Mouse (Mus musculus) spleen, postnatal 10 days (tissue): ENCODE measurements around the gene Itpkc.
A peak's percentile ranks its signal among the peaks of the same experiment; 100 is the strongest.

Source experiments
- DNase-seq, 2 experiments: peaks; one replicate each; pipeline ENCODE4 v3.0.0; 2021 to 2022; ENCODE audit warnings: low spot score in 2 of 2

Gene Itpkc

DNA sequence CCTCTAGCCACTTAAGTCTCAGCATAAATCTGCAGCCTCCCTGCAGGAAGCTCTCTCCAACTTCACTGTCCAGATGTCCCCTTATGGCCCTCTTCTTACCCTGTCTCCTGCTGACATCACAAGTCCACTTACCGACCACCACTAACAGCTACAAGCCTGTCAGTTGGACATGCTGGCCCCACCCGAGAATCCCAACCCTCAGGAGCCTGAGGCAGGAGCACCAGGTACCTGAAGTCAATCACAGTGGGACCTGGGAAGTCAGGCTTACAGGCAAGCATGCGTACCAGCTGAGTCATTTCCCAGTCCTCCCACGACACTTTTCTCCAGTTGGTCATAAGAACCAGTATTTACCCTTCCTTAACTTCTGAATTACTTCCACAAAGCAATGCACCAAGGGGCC, 34.7 kb downstream of the Itpkc start:
- no peak for DNase-seq

DNA sequence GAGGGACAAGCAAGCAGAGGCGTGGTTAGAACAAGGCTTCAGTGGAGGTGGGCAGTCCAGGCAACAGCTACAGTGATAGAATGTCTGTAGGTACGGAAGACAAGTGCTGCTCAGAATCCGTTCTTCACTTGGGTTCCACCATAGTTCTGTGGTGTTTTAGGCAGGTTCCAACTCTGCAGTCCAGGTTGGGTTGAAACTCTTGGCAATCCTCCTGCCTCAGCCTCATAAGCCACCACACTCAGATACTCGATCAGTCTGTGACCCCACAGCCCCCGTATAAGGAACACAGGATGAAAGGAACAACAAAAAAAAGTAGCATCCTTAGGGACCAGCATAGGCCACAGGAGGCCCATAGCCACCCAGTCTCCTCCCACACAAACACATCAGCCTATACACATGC, 36.0 kb downstream of the Itpkc start:
- DNase-seq: no peak

DNA sequence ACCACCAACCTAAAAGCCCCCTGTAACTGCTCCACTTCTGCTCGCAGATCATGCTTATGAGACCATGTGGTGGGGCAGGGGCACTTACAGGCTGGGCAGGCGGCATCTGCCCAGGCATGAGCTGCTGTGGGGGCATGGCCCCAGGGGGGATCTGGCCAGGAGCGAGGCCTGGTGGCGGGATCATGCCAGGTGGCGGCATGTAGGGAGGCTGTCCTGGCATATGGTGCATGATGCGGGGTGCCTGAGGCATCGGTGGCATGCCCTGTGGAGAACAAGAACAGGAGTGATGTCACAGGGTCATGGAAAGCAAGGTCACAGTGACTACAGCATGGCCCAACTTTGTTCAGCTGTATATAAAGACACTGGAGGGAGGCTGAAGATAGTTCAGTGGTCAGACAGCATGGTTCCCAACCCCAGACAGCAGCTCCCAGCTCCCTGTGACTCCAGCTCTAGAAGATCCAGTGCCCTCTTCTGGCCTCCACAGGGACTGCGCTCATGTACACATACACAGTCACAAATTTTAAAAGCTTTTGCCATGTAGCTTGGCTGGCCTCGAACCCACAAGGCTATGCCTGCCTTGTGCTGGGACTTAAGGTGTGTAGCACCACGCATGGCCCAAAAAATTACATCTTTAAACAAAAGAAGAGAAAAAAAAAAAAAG, 39.1 kb downstream of the Itpkc start:
- peak in 1 of 2 experiments; percentile 37 for DNase-seq

DNA sequence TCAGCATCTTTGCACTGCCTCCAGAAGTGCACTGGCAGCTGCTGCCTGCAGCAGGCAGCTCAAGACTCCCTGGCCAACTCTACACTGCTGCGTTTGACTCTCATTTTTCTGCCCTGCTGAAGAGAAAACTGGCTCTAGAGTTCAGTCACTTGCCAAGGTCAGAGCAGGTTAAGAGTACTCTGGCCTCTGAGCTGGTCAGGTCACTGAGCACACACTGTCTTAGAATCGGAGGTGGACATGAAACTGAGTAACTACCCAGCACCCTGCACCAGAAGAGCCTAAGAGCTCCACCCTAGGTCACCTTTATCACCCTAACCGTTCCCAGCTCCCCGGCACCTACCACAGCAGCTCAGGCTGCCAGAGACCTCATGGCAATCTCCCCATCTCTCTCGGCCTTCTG, 42.5 kb downstream of the Itpkc start:
- no peak for DNase-seq

DNA sequence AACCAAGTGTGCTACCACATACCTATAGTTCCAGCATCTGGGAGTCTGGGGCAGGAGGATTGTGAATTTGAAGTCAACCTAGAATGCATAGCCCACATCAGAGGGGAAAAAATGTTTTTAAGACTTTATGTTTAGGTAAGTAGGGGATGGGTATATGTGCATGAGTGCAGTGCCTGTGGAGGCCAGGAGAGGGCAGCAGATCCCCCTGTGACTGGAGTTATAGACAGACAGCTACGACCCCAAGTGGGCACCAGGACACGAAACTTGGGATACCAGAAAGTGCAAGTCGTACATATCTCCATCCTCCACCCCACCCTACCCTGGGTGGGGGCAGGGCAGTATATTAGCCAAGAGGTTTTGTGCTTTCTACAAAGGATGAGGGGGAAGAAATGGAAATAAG, 43.5 kb downstream of the Itpkc start:
- DNase-seq: peak in 1 of 2 experiments; percentile 66

DNA sequence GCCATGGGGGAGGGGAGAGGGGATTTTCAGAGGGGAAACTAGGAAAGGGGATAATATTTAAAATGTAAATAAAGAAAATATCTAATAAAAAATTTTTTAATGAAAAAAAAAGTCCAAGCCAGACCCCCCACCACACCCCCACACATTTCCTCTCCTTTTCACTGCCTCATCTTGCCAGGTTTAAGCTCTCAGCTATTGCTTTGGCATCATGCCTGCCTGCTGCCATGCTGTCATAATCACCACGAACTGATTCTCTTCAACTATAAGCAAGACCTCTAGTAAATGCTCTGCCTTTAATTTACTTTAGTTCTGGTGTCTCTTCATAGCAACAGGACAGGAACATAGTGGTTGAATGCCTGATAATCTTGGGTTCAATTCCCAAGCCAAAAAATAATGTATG, 46.0 kb downstream of the Itpkc start:
- DNase-seq: no peak

DNA sequence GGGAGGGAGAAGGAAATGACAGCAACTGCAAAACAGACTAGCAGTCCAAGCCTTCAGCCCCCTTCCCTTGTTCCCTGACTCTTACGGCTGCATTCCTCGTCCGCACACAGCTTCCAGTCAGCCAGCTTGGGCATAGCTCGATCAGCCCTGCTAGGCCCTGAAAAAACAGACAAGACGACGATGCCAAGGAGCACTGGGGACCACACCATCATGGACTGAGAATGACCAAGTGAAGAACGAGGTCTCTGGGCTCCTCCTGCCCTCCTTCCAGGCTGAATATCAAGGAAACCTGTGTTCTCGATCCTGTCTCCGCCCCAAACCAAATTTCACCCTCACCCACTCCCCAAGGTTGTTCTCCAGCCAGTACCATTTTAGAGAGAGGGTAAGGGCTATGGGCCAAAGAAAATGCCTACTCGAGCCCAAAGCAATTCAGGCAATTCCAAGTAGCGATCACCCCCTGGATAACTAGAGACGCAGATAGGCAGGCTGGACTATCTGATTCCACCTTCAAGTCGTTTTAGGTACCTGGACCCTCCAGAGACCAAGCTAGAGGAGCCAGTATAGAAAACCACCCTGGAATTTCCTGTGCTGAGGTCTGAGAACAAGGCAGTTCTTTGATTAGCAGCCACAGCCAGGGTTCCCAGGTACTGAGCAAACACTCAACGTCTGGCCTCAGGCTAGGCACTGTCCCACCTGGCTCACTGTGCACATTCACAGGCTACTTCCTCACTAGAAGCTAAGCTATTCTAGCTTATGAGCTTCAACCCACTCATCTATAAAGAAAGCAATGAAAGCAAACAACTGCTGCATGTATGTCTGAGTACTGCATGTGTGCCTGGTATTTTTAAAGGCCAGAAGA, 47.4 kb downstream of the Itpkc start, which contains the start of the genes Gm21983 and Mia:
Gene Gm21983 (minus strand): TSS at position 250 of the 859 bp plus-strand sequence.
Gene Mia (minus strand): TSS at position 321 of the 859 bp plus-strand sequence.
- no peak for DNase-seq

DNA sequence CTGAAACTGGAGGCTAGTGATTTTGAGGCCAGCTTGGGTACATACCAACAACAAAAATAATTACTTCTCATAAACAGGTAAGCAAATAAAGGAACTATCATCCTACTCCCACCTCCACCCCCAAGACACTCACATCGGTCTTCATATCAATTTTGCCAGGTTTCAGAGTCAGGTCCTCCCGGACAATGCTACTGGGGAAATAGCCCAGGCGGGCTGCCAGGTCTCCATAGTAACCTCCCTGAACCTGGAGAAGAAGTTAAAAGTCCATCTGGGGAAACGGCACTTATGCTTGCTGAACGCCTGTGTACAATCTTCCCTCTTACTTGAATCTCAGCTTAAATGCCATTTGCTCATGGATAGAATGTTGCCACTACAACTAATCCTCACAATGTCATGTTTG, 48.4 kb downstream of the Itpkc start:
- no peak for DNase-seq

DNA sequence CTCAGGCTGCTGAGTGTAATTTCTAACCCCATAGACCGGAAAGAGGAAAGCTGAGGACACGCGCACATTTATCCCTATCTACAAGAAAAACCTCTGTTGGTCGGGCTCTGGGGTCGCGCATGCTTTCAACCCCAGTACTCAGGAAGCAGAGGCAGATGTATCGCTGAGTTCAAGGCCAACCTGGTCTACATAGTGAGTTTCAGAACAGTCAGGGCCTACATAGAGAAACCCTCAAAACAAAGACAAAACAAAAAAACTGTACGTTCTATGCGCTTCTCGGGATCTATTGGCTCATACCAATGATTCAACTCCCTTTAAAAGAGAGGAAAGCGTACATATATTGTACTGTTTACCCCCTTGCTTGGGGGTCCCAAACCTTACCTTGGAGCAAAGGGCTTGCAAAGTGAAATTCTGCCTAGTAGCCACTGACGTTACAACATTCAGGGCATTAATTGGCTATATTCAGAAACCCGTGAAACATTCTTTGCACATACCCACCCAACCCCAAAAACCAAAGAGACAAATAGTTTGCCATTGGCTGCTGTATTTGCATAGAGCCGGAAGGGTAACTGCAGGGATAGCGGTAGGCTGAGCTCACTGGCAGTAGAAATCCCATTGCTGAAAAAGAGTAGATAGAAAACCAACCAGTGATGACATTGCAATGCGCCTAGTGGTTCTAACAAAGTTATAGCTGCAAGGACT, 49.1 kb downstream of the Itpkc start:
- no peak for DNase-seq

DNA sequence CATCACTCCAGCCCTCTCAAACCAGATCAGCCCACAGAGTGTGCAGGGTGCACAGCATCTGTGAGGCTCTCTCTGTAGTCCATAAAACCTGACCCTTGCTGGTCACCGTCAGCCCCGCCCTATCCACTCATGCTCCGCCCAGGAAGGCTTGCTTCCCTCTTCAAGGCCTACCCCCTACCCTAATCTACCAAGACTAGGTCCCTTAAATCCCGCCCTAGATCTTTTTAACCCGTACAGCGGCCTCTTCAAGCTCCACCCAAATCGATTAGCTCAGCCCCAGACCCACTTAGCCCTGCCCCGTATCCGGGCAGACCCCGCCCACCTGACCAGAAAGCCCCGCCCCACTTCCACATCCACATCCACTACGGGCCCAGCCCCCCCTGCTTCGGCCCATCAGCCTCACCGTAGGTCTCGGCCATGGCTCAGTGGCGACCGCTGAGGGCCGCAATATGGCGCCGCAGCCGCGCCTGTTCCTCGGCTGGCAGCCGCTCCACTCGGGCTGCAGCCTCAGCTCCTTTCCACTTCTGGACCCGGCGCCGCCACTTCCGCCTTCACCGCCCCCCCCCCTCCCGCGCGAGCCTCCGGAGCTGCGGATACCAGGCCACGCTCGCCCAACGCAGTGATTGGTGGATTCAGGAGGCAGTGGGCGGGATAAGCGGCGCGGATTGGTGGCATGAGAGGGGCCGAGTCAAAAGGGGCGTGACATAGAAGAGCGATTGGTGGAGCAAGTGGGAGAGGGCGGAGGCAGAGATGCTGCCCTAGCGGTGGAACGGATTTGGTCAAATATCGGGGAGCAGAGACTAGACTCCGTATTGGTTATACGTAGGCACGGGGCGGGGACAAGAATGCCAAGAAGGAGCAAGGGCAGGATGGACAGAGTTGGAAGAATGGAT, 49.9 kb downstream of the Itpkc start, which contains the start of gene Rab4b:
Gene Rab4b (minus strand): TSS at position 573 of the 893 bp plus-strand sequence.
- peak; percentile 98 to 99 for DNase-seq

DNA sequence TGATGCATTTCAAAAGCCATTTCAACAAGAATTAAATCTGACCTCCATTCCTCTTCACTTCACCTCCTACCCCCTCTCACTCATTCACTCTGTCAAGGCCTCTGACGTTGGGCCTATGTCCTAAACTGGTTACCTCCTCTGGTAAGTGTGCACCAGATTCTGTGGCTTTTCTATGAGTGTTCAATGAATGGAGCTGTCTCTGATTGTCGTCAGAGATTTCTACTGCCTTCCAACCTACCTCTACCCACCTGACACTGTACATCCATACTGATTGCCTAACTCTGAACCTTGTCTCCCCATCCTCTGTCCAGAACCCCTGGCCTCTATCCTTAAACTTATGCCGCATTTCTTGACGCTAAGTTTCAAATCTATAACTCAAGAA, 50.5 kb downstream of the Itpkc start:
- DNase-seq: no peak

DNA sequence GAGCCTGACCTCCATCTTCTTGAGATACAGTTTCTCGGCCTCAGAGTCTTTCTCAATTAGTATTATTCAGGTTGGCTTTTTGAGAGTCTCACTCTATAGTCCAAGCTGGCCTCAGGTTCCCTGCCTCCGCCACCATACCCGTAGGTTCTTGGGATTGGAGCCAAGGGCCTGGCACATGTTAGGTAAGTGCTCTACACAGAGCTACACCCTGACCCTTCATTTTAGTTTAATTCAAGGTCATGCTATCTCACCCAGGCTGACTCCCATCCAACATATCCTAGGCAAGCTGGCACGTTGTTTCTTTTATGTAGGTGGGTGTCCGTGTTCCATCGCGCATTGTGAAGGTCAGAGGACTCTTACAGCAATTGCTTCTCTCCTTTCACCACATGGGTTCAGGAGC, 53.6 kb downstream of the Itpkc start:
- DNase-seq: no peak

DNA sequence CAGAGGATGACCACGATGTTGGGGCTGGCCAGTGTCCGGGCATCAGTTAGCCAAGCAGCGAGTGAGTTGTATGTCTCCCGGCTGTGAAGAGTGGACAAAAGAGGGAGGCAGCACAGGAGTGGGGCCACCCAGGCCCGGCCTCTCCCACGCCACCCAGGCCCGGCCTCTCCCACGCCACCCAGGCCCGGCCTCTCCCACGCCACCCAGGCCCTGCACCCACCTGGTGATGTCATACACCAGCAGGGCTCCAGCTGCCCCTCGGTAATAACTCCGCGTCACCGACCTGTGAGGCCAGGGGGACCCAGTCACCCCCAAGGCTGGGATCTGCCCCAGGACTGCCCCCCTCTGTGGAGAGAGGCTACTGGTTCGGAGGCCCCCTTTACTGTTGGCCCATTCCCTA, 54.0 kb downstream of the Itpkc start:
- no peak for DNase-seq

DNA sequence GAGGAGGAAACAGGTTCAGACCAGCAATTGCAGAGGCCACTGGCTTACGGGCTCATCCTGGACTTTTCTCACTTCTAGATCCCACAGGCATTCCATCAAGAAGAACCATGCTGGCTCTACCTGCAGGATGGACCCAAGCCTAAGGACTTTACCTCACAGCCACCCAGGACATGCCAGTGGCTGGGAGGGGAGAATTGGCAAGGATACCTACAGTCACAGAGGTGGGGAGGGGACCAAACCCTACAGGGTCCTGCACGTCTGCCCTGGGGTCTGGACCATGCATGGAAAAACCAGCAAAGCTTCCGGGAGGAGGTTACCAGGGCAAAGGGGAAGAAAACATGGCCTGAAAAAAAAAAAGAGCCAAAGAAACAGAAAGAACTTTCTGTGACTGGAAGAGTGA, 57.5 kb downstream of the Itpkc start:
- DNase-seq: no peak

DNA sequence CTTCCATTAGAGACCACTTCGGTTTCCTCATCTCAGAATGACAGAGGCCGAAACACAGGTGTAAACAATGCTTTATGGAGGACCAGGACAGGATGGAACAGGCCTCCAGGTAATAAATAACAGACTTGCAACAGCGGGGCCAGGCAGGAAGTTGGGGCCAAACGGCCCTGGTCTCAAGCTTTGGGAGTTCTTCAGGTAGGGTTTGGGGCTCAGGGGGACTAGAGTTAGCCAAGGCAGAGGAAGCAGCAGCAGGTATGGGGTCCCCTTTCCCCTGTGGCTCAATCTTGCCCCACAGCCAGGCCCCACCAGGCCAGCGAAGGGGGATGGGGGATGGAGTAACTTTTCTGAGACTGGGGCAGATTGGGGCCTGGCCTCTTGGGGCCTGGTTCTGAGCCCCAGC, 60.1 kb downstream of the Itpkc start:
- no peak for DNase-seq

DNA sequence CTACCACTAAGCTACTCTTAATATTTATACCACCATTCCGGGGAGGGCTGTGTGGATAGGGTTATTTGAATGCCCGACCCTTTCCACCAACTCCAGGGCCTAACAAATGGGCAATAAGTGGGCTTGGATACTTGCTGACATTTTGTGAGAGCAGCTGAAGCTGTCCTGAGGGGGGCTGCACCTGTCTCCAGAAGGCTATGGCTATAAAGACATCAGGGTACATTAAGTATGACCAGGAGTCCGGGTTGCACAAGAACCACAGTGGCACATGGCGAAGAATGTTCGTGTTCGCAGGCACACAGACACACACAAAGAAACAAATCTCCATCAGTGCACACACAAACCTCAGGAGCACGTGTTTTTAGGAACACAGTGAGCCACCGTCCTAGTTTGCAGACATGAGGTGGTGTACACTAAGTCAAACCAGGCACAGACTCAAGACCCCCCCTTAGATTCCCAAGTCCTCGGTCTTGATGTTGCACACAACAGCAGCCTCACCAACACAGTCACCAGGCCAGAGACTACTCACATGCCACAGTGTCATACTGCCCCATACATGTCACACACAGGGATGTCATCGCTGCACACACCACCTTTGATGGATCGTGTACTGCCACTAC, 60.9 kb downstream of the Itpkc start:
- DNase-seq: no peak

DNA sequence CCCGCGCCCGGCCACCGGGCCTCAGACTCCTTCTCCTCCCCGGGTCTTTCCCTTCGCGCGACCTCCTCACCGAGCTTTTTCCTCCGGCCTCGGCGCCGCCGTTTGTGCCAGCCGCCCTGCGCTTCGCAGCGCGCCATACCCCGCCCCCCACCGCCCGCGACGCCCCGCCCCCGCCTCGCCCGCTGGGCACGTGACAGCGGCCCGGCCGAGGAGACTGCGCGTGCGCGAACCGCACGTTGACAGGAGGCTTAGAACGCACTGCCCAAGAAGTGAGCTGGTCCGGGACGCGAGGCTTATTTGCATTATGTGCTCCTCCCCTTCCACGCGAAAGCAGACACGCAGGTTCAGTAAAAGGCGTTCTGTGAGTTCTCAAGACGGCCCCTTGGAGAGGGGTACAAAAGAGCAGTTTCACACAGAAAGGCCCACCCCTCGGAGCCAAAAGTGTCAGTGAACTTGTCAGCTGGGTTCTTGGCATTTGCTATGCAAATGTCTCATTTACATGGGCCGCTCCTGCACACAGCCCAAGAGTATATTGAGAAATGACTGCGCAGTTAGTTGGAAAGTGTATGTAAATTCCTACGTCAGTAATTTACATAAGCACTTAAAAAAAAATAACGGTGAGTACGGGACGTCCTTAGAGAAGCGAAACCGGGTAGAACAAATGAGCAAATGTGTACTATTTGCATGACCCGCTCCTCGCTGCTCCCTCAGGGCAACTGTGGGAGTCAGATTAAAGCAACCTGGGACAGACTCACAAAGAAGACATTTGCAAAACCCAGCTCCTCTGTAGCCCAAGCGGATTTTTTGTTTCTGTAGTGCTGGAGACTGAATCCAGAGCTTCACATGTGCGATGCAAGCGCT, 61.6 kb downstream of the Itpkc start, which contains the start of gene Egln2:
Gene Egln2 (minus strand): TSS at position 189 of the 861 bp plus-strand sequence.
- peak; percentile 91 to 97 for DNase-seq

DNA sequence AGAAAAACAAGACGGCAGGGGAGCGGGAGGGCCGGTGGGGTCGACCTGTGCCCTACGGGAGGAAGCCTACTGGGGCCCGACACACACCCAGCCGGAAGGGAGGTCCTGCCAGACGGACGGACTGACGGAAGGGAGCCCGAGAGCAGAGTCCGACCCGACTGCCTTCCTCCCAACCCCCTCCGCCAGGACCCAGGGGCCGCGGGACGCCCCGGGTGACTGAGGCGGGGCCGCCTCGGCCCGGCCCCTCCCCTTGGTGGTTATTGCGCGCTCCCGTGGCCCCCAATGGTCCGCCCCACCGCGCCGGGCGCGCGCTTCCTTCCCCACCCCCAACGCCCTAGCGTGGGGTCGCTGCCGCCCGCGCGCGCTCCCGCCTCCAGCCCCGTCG, 62.2 kb downstream of the Itpkc start:
- peak in 1 of 2 experiments; percentile 88 for DNase-seq

DNA sequence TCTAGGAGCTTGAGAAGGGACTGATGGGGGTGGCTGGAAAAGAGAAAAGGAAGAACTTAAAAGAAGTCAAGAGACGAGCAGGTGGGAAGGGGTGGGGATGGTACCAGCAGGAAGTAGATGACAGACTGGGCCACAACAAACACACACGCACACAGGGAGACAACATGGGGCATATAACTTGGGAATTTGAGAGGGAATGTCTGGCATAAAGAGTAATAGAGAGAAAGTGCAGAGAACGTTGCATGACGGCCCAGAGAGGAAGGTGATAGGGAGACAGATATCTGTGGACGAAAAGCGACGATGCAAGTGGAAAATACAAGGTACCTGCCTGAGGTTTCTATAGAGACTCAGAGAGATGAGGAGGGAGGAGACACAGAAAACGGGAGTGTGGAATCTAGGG, 62.8 kb downstream of the Itpkc start:
- no peak for DNase-seq
